Mouse (Mus musculus): ENCODE data around the gene Slc1a2.

Slc1a2 gene

DNA sequence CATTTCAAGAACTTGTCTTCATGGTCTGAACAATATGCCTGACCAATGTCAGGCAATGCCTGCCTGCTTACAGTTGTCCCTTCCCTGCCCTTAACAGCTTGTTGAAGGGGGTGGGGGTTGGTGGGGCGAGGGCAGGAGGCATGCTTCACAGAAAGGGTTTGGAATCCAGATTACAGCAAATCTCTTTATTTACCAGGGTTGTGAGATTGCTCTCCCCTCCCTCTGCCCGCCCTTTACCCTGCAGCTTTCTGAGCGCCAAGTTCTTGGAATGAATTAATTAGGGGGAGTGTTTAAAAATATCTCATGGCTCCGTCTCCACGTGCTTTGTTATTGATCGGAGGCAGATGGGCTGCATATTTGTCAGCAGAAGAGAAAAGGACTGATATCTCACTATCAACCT lies 4.9 kb downstream of the Slc1a2 start:
- intact Hi-C loops (cut with DNase I): no loop called here

DNA sequence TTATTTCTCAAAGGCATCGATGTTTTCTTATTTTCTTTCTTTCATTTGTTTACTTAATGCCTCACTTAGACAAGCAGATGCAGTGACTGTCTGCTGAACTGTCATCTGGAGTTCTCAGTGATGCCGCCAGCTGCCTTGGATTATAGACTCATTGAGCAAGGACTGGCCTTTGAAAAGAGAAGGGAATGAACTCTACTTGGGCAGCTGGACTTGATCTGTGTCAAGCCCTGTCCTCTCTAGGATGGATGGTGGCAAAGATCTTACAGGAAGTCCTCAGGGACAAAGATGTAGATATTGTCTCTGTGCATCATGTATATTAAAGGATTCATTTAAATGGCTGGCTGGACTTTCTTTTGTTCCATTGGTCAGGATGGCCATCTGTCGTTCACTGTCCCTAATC lies 5.4 kb downstream of the Slc1a2 start:
- intact Hi-C loops (cut with DNase I): no loop called here

DNA sequence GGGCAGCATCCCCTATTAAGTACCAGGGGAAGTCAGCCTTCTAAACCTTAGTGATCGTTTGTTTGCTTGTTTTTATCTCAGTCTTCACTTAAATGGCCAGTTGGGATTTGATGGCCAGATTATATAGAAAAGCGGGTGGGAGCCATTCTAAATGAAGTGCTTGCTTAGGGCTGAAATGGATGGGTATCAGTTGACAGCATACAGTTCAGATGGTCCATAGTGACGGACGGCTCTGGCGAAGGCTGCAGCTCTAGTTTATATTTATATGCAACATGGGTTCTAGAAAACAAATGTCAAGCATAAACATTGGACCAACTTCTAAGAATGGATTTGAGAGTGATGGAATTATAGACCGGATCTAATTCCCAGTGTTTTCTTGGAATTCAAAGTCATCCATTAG lies 9.5 kb downstream of the Slc1a2 start:
- intact Hi-C loops (cut with DNase I): no loop called here

DNA sequence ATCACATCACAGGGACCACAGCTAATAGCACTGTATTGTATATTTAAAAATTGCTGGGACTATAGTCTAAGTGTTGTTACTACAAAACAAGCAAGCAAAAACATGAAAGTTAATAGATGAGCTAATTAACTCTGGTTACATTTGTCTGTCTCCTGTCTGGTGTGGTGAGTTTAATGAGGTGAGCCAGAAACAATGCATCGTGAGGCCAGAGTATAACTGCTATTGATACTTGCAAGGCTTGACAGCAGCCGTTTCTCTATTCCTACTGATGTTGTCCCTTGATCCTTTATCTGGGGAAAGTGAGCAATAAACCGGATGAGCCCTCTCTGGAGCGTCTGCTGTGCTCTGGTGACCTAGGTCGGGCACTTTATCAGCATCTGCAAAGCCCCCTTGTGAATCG lies 11.1 kb downstream of the Slc1a2 start:
- intact Hi-C loops (cut with DNase I): no loop called here

DNA sequence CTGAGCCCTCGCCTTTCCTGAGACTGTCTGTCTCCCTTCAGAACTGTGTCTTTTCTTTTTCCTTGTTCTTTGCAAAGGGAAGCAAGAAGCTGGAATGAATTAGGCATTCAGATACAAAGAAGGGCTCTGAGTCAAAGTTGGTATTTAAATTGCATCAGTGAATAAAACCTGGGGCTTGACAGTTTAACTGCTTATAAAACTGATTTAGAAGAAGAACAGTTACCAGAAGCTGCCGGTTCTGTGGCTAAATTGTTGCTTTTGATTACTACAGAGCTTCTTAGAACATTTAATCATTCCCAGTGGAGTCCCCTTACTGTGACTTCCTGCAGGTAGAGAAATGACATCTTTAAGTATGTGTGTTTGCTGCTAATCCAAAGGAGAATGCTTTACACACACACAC lies 16.1 kb downstream of the Slc1a2 start:
- intact Hi-C loops (cut with DNase I): loop anchor here (10.0 kb wide), 1 partner anchor 680 kb away; no protein-coding TSS in a partner anchor

DNA sequence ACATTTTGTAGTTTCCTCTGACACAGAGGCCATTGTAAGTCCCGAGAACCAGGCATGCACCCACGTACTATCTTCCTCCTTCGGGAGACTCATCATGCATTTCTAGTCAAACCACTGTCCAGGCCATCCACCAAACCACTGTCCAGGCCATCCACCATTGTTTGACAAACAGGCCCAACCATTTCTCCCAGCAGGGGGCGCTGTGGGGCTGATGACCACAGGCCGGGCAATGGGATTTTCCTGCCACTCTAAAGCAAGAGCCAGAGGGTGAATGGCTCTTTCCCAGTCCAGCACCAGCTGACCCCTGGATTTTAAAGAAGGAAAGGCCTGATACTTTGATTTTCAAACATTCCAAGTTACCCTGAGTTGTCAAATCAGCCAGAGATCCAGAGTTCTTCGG lies 16.8 kb downstream of the Slc1a2 start:
- intact Hi-C loops (cut with DNase I): loop anchor here (10.0 kb wide), 1 partner anchor 680 kb away; no protein-coding TSS in a partner anchor

DNA sequence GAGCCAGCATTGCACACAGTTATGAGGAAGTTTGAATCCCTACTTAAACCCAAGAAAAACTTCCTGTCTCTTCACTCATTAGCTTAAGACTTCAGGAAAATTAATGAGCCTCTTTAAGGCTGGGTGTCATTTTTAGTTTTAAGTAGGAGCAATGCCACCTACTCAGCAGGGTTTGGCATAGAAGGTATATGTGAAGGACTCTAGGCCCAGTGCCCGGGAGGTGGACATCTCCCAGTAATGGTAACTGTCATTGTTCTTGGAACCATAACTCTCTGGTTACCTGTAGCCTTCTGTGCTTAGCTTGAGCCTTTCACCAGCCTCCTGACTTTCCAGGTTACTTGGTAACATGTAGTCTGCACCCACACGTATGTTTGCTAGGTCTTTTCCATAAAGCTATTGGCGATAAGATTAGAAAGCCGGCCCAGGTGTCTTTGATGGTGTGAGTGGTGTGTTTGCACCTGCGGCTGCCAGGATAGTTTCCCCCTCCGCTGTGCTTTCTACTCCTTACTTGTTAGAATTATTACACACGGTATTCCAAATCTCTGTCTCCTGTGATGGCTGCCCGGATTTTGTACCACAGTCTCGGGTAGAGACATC lies 18.4 kb downstream of the Slc1a2 start:
- intact Hi-C loops (cut with DNase I): loop anchor here (10.0 kb wide), 1 partner anchor 678 kb away; no protein-coding TSS in a partner anchor

DNA sequence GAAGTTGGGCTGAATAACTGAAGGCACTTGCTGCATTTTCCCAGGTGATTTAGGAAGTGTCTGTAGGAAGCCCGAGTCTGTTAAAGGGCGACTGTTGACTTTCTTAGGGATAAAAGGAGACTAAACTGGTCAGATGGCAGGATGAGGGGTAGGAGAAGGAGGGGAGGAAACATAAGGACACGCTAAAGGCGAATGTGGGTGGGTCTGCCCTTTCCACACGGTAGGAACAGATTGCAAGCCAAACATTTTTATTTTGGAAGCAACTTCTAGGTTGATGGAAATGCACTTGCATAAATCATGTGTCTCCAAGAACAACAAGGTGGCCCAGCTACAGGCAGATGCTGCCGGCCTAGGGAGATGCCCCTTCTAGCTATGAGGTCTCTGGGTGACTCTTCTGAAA lies 18.9 kb downstream of the Slc1a2 start:
- intact Hi-C loops (cut with DNase I): loop anchor here (10.0 kb wide), 1 partner anchor 677 kb away; no protein-coding TSS in a partner anchor

DNA sequence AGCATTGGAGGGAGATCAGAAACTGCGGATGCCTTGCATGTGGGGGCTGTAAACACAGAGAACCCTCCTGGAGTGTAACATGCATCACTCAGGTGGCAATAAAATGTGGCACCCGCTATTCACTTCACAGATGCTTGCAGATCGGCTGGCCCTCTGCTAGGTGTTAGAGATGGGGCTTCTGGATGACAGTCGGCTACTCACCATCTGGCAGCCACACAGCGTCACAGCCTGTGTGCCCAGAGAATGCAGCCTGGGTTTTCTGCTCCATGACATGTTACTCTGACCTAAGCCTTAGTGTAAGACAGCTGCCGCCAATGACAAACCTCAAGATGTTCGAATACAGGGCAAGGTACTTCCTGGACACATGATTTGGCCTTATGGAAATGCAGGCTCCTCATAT lies 22.9 kb downstream of the Slc1a2 start:
- intact Hi-C loops (cut with DNase I): loop anchor here (5.0 to 10.0 kb wide), 2 partner anchors 123 to 401 kb away; no protein-coding TSS in a partner anchor

DNA sequence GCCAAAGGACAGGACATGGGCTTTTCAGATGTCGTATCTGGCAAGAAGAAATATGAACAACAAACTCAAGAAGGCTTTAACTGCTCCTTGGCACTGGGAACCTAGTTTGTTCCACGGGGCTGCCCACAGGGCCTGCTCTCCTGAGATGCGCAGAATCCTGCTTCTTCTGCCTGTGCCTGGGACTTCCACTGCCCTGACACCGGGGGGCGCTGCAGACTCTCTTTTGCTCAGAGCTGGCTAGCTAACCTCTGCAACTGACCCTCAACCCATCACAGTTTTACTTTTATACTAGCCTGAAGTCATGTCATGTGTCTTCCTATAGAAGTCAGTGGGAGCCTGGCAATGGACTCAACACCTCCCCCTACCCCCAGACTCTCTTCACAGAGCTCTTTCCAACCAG lies 23.7 kb downstream of the Slc1a2 start:
- intact Hi-C loops (cut with DNase I): loop anchor here (5.0 to 10.0 kb wide), 2 partner anchors 123 to 400 kb away; no protein-coding TSS in a partner anchor

DNA sequence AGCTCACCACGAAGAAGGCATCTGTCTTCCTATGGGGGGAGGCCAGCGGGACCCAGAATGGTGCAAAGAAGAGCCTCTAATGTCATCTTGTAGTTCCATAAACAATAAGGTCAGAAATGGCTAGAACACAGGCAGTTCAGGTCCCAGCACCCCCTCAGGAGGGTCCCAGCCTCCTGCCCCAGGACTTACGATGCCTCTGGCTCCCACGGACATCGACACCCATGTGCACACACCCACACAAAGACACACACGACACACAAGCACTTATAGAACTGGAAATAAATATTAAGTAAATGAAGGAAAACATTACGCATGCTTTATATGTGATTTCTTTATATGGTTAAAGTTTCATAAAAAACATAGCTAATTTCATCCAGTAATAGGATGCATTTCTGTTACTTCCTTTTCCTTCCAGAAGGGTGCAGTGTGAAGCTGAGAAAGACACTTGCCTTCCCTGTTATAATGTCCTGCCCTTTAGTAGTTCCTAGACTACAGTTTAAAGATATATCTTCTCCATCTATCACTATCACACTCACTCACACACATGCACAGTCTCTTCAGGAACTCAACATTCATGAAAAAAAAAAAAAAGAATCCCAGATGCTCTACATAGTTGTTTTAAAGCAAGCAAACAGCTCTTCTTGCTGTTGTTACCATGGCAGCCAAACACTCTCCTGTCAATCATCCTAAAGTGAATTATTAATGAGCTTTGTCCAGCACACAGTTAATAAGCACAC lies 27.1 kb downstream of the Slc1a2 start:
- intact Hi-C loops (cut with DNase I): loop anchor here (5.0 to 10.0 kb wide), 2 partner anchors 119 to 332 kb away; no protein-coding TSS in a partner anchor

DNA sequence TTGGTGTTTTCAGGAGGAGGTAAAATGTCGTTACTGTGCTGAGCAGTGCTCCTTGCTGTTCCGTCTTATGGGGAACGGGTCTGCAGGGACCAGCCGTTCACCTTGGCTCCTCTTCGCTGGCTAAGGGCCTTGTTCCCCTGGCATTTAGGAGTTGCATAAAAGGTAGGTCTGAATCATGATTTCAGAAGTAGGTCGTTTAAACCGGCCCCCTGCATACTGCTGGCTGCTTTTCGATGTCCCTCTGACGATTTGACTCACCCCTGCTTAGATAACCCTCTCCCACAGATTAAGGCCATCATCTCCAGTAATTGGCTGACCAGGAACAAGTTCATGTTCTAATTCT lies 27.6 kb downstream of the Slc1a2 start:
- intact Hi-C loops (cut with DNase I): loop anchor here (5.0 to 10.0 kb wide), 2 partner anchors 119 to 331 kb away; no protein-coding TSS in a partner anchor

DNA sequence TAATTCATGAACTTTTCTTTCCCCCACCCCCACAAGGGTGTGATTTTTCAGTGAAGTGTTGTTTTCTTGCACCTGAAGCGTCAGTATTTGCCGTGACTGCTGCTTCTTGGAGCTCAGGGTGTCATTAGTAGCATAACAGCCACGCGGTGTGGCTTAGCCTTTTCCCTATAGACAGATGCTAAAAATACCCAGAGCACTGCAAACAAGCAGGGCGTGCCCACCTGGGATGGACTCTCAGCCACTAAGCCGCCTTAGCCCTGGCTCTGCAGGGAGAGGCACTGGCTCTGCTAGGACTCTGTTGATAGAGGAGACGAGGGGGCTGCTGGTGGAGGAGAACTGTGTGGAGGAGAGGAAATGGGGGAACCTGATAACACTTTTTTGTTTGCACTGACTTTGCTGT lies 35.1 kb downstream of the Slc1a2 start:
- intact Hi-C loops (cut with DNase I): no loop called here

DNA sequence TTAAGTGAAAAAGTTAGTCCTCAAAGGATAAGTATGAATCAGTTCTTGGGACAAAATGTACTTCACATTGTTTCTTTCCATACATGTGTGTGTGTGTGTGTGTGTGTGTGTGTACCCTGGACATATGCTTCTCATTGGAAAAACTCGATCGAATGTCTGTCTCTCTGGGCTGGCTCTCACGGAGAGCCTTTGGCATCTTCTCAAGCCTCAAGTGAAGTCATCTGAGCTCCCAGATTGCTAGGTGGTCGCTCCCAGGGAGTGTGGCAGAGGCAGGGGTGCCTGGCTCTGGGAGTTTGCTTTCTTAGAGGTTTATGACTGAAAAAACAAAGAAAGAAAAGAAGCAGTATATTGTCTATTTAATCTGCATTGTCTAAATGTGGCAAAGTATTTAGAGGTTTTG lies 36.3 kb downstream of the Slc1a2 start:
- intact Hi-C loops (cut with DNase I): no loop called here

DNA sequence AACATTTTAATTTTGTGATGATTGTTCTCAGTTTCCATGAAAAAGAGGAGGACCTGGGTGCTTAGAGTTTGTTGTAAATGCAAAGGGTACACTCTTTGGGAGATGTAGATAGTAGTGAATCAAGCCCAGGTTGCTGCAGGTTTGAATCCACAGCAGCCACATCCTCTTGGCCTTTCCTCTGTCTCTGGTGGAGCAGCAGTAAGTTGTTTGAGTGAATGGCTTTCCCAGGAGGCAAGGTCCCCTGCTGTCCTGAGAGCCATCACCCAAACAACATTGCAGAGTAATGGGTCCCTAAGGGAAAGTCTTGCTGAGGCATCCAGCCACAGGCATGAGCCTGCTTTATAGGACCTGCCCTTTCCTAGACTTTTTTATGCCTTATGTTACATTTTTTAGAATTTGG lies 37.1 kb downstream of the Slc1a2 start:
- intact Hi-C loops (cut with DNase I): no loop called here

DNA sequence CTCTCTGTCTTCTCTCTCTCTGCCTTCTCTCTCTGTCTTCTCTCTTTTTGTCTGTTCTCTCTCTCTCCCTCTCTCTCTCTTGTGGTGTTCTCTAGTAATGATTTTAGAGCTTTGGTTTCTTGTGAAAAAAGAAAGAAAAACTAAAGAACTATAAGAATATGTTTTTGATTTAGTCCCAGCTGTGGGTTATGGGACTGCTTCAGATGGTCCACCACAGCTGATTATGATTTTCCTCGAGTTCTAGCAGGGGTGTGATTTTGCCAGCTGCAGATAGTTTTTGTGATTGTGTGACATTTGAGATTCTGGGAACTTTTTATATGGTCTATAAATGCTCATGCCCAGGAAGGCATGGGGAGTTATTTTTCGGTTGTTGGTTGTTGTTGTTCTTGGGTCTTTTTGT lies 39.3 kb downstream of the Slc1a2 start:
- intact Hi-C loops (cut with DNase I): no loop called here

DNA sequence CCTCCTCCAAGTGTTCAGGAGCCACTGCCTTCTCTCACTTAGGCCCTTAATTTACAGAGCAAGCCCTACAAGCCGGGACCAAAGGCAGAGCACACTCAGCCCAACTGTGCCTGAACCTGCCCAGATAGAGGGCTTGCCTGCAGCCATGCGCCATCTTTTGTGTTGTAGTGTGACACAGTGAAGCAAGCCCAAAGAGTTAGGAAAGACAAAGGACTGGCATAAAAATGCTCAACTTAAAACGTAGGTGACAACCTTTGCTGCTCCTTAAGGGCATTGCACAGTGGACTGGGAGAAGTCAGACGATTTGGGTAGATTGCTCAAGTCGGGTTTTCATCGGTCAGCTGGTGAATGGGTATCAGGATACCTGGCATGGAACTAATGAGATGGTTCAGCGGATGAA lies 41.5 kb downstream of the Slc1a2 start:
- intact Hi-C loops (cut with DNase I): no loop called here

DNA sequence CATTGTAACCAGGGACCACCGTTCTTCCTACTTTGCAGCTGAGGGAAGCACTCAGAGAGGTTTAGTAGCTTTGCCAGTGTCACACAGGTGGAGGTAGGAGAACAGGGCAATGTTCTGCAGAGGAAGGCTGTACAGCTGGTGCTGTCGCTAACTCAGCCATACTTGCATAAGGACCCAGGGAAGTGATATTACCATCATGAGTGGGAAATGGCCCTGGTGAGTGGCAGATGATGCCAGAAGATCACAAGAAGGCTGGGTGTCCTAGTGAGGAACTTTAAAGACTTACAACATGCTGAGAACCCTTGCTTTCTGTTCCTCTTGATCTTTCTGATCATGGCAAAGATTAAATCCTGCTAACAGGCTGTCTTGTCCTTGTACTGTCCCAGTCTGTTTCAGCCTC lies 42.2 kb downstream of the Slc1a2 start:
- intact Hi-C loops (cut with DNase I): no loop called here

DNA sequence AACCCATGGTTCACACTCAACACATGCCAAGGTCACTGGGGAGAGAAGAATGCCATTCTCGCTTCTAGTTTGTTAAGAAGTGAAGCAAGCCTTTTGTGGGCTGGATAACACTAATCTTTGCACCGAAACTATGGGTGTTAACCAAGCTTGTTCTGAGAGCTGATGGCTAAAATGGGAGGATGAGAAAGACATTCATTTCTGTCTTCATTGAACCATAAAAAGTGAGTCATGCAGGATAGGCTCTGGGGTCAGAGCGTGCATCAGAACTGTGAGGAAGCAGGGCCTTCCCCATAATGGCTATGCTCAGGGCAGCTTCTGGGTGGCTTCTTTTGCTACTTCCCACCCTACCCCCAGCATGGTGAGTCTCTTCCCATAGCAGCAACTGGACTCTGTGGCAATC lies 42.9 kb downstream of the Slc1a2 start:
- intact Hi-C loops (cut with DNase I): no loop called here

DNA sequence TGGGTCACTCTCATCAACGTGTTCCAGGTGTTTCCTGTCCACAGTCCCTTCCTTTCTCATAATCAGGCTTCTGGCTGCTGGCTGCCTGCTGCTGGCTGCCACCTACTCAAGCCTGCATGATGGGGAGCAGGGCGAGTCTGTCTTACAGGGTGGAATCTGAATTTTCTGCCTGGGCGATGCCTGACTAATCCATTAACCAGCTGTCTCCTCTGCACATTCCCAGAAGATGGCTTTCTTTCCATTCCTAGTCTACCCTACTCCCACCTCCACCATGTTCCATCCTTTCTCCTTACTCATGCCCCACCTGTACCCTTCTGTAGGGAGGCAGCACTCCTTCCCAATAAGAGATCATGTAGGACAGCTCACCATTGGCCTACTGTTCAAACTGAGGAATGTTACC lies 45.1 kb downstream of the Slc1a2 start:
- intact Hi-C loops (cut with DNase I): no loop called here

DNA sequence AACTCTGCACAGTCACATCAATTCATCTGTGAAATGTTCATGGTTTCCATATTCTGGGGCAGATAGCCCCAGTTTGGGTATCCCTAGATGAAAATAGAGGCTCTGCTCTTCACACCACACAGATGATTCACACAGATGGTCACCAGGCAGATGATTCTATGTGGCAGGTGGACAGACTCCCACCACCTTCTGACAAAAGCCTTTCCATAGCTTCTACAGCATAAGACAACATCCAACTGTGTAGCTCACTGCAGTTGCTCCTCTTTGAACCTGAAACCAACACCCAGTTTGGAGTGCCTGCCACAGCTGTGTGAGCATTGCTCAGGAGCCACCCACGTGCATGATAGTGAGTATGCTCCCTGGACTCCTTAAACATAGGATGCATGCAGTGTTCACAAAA lies 46.3 kb downstream of the Slc1a2 start:
- intact Hi-C loops (cut with DNase I): no loop called here

DNA sequence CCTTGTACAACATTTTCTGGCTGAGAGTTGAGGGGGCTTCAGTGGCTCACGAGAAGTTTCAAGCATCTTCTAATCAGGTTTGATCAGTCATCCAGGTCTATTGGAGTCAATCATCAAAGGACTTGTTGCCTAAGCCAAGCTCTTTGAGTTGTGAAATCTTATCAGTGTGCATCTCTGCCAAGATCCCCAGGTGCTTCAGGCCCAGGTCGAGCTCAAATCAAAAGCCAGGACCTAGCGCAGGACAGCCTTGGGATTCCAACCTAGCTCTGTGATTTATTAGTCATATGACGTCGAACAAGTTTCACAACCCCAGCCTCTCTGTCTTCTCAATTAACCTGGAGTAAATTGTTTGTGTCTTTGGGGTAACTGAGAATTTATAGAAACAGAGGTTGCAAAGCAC lies 53.1 kb downstream of the Slc1a2 start:
- intact Hi-C loops (cut with DNase I): no loop called here

DNA sequence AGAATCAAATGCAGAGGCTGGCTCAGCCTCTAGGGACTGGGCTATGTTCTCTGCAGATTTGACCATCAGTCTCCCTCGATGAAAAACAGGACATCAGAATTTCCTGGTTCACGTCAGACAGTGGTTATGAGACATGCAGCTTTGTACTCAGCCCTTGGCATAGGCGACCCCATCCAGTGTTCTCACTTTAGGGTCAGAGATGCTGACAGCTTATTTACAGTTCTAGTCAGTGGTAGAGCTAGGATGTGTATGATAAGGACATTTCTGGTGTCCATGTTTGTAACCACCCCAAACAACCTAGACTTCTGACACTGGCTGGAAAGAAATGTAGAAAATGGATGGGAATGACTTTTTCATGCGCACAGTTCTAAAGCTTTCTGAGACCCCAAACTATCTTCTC lies 53.6 kb downstream of the Slc1a2 start:
- intact Hi-C loops (cut with DNase I): no loop called here
